Mouse (Mus musculus) lung, postnatal 0 days (tissue): ENCODE measurements at regions not wholly inside any gene's neighbourhood (a gene's known extent, or its start where the extent isn't known, plus 50 kb on each side); places are given as distances from the start of the nearest gene placed in this dataset.

Experiments
- CTCF ChIP-seq: IDR thresholded peaks from 2 replicates; pipeline ENCODE4 v1.5.1; 2016; ENCODE audit warnings: antibody characterized with exemption, mild to moderate bottlenecking
- EP300 ChIP-seq: IDR thresholded peaks from 2 replicates; pipeline ENCODE4 v1.6.1; 2016; ENCODE audit warnings: antibody characterized with exemption, mild to moderate bottlenecking, control low read depth

GRCm38 (mm10) chr9:72204357-72204905 is 70.2 kb upstream of the Zfp280d start:
- TF ChIP-seq EP300 (no peak), CTCF (no peak)
